Mouse (Mus musculus) kidney, adult 2 months (tissue): ENCODE measurements at regions not wholly inside any gene's neighbourhood (a gene's known extent, or its start where the extent isn't known, plus 50 kb on each side); places are given as distances from the start of the nearest gene placed in this dataset.

Experiments
- CTCF ChIP-seq: fragments of 200-500 bp; conservative IDR thresholded peaks from 2 replicates; pipeline ENCODE4 v1.5.1; 2011; ENCODE audit warnings: low read depth, mild to moderate bottlenecking, control low read depth, low read length, moderate library complexity, mixed read lengths; ENCODE audit not compliant: insufficient read depth, insufficient read length
- POLR2A ChIP-seq: fragments of 200-500 bp; IDR thresholded peaks from one replicate; pipeline ENCODE4 v1.6.1; 2011; ENCODE audit warnings: low read depth, low read length, control low read depth

GRCm38 (mm10) chr9:120751686-120752484, 177.1 kb upstream of the Ctnnb1 start:
- TF ChIP-seq CTCF (no peak), POLR2A (no peak)
